Mouse (Mus musculus) CH12.LX (cell line): ENCODE data around the gene Epha3.

Experiments used
- CHD1 ChIP-seq: IDR thresholded peaks from 2 replicates; pipeline ENCODE4 v1.6.1; 2012; ENCODE audit warnings: low read depth, low read length, improper control_type of control experiment, inconsistent platforms
- CTCF ChIP-seq, 2 experiments: IDR thresholded peaks in 1 of 2; conservative IDR thresholded peaks in 1 of 2; 2 replicates each; pipeline ENCODE4 v1.5.1; 2011 to 2012; ENCODE audit warnings: low read depth in 2 of 2, low read length in 2 of 2, improper control_type of control experiment in 1 of 2, inconsistent platforms in 1 of 2, mild to moderate bottlenecking in 1 of 2, moderate library complexity in 1 of 2
- E2F4 ChIP-seq: IDR thresholded peaks from 2 replicates; pipeline ENCODE4 v1.6.1; 2011; ENCODE audit warnings: low read depth, low read length, improper control_type of control experiment; ENCODE audit not compliant: insufficient replicate concordance
- ETS1 ChIP-seq: conservative IDR thresholded peaks from 2 replicates; pipeline ENCODE4 v1.6.1; 2012; ENCODE audit warnings: low read depth, mild to moderate bottlenecking, inconsistent platforms, low read length, improper control_type of control experiment, moderate library complexity
- JUN ChIP-seq: IDR thresholded peaks from 2 replicates; pipeline ENCODE4 v1.6.1; 2011; ENCODE audit warnings: low read depth, mild to moderate bottlenecking, low read length, improper control_type of control experiment, moderate library complexity; ENCODE audit not compliant: insufficient read depth
- MAX ChIP-seq: IDR thresholded peaks from 2 replicates; pipeline ENCODE4 v1.6.1; 2011; ENCODE audit warnings: low read length, improper control_type of control experiment
- MEF2A ChIP-seq: IDR thresholded peaks from 2 replicates; pipeline ENCODE4 v1.6.1; 2014; ENCODE audit warnings: low read depth, mild to moderate bottlenecking, inconsistent platforms, low read length, improper control_type of control experiment, borderline replicate concordance
- MYC ChIP-seq: IDR thresholded peaks from 2 replicates; pipeline ENCODE4 v1.6.1; 2011; ENCODE audit warnings: low read depth, mild to moderate bottlenecking, improper control_type of control experiment, low read length
- POLR2A ChIP-seq: IDR thresholded peaks from 2 replicates; pipeline ENCODE4 v1.6.1; 2011; ENCODE audit warnings: low read depth, mild to moderate bottlenecking, improper control_type of control experiment, low read length
- ZNF384 ChIP-seq: IDR thresholded peaks from 2 replicates; pipeline ENCODE4 v1.6.1; 2012; ENCODE audit warnings: low read depth, low read length, improper control_type of control experiment, inconsistent platforms

- TF ChIP-seq CTCF (conservative IDR thresholded peaks at IDR 0.05 in 1 of 2, IDR thresholded peaks at IDR 0.05 in 1 of 2; ENCODE audit: low read depth in 2 of 2, low read length in 2 of 2) (no peak), ZNF384 (no peak), ETS1 (no peak), MYC (no peak), JUN (no peak), CHD1 (no peak), POLR2A (no peak), E2F4 (no peak), MEF2A (no peak), MAX (no peak)
These were observed 118.5 kb downstream of the Epha3 start for GRCm38 (mm10) chr16:63745465-63745864.
